Mouse (Mus musculus): ENCODE results near the gene Wdr24.

Gene Wdr24

GRCm38 (mm10) chr17:25877741-25878610 is 54.5 kb downstream of the Wdr24 start:
- DNase-seq (ENCODE audit: low read depth): no peak

Data from naive thymus-derived CD4-positive, alpha-beta T cell, adult 2 months (primary cell).